Mouse (Mus musculus) intestine, embryonic 14.5 days (tissue): ENCODE results near the gene Tmem116. TPM values are rescaled to one million over a fixed set of nuclear protein-coding genes. Genes with fewer than 3 reads are reported as not detected.

Experiments
- ATAC-seq: fragments of 200-750 bp; cut with Nextera tagmentation; replicated peaks from 2 replicates; pipeline ENCODE4 v1.8.0; 2017; ENCODE audit warnings: low read depth, moderate number of reproducible peaks, moderate TSS enrichment, moderate library complexity; ENCODE audit not compliant: low FRiP score, low TSS enrichment
- DNase-seq: peaks from one replicate; pipeline ENCODE4 v3.0.0-alpha.2; 2018; ENCODE audit warnings: low spot score
- H3K27ac ChIP-seq: fragments of 300-500 bp; sonication (generic); 2 replicates; pipeline ENCODE4 v1.5.1; 2014; ENCODE audit warnings: low read depth, mild to moderate bottlenecking, control low read depth
- H3K27me3 ChIP-seq: fragments of 300-500 bp; sonication (generic); replicated peaks from 2 replicates; pipeline ENCODE4 v1.6.1; 2014; ENCODE audit warnings: low read length, control low read depth; ENCODE audit not compliant: control insufficient read depth, insufficient read depth
- H3K36me3 ChIP-seq: fragments of 300-500 bp; sonication (generic); 2 replicates; pipeline ENCODE4 v1.6.1; 2014; ENCODE audit warnings: low read length, control low read depth; ENCODE audit not compliant: control insufficient read depth, insufficient read depth
- H3K4me1 ChIP-seq: fragments of 300-500 bp; sonication (generic); replicated peaks from 2 replicates; pipeline ENCODE4 v1.6.1; 2014; ENCODE audit warnings: low read length, control low read depth, mixed read lengths; ENCODE audit not compliant: control insufficient read depth, insufficient read depth
- H3K4me2 ChIP-seq: fragments of 300-500 bp; sonication (generic); 2 replicates; pipeline ENCODE4 v1.6.1; 2014; ENCODE audit warnings: low read length
- H3K4me3 ChIP-seq: fragments of 300-500 bp; sonication (generic); 2 replicates; pipeline ENCODE4 v1.5.1; 2014; ENCODE audit warnings: low read depth, low read length, control low read depth, mixed read lengths
- H3K9ac ChIP-seq: fragments of 300-500 bp; sonication (generic); 2 replicates; pipeline ENCODE4 v1.6.1; 2014; ENCODE audit warnings: mild to moderate bottlenecking, low read length
- H3K9me3 ChIP-seq: fragments of 300-500 bp; sonication (generic); 2 replicates; pipeline ENCODE4 v1.6.1; 2016; ENCODE audit warnings: low read length, control low read depth; ENCODE audit not compliant: control insufficient read depth
- WGBS: fragments of 180-500 bp; shearing (Covaris S2); extraction: QIAGEN DNeasy Blood & Tissue Kit; methylation state at CpG from one replicate; pipeline ENCODE4 v1.1.7; 2014; 5-methylcytosine and 5-hydroxymethylcytosine counted together
- polyA plus RNA-seq: library from polyadenylated mRNA; unstranded; fragments of >200 nt; fragmentation: Nextera tagmentation; extraction: Ambion mirVana; gene quantifications from 2 replicates; pipeline ENCODE4 v1.2.1, GENCODE M21; 2014

Tmem116 gene
- polyA plus RNA-seq, 1 experiment from 2014 or later: 1.8 TPM

DNA sequence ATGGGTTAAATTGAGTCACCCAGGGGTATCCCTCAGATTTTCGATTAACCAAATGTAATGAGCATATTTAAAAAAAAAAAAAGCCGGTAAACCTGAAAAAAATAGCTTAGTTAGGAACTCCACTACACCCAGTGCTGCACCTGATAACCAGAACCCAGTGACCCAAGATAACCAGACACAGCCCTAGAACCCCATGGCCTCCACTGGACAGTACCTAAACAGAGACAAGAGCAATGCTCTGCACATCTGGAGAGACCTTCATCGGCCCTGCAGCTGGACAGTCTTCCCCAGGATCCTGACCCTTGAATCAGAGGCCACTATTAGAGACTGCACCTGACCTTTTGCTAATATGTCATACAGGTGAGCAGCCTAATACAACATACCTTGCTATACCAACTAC lies 95.4 kb downstream of the Tmem116 start:
- Histone ChIP-seq H3K9ac (no peak overlapping the region), H3K36me3 (no peaks in the 10 kb centered on the region), H3K4me3 (no peak overlapping the region), H3K27ac (no peak overlapping the region), H3K4me1 (peaks cover 13% of the 10 kb centered on the region), H3K9me3 (no peaks in the 10 kb centered on the region), H3K4me2 (no peak overlapping the region), H3K27me3 (no peaks in the 10 kb centered on the region)
- DNase-seq (no peak), ATAC-seq (no peak)
- 91% methylated on average over 3 of the region's 3 CpGs for WGBS

GRCm38 (mm10) chr5:121549196-121549595 lies 97.5 kb downstream of the Tmem116 start:
- H3K9me3 ChIP-seq: no peaks in the 10 kb centered on the region
- no peak for DNase-seq
- no peak overlapping the region for H3K9ac ChIP-seq
- peaks cover 6% of the 10 kb centered on the region for H3K4me1 ChIP-seq
- H3K4me3 ChIP-seq: no peak overlapping the region
- H3K27me3 ChIP-seq: no peaks in the 10 kb centered on the region
- no peak for ATAC-seq
- 87% methylated on average over 7 of the region's 7 CpGs for WGBS
- no peak overlapping the region for H3K4me2 ChIP-seq
- H3K27ac ChIP-seq: no peak overlapping the region
- H3K36me3 ChIP-seq: no peaks in the 10 kb centered on the region

GRCm38 (mm10) chr5:121562436-121562835 lies 110.7 kb downstream of the Tmem116 start:
- no peak for ATAC-seq
- H3K27ac ChIP-seq: no peak overlapping the region
- no peak for DNase-seq
- no peak overlapping the region for H3K4me2 ChIP-seq
- H3K36me3 ChIP-seq: no peaks in the 10 kb centered on the region
- no peaks in the 10 kb centered on the region for H3K9me3 ChIP-seq
- H3K4me3 ChIP-seq: no peak overlapping the region
- WGBS: 81% methylated on average over 3 of the region's 3 CpGs
- no peaks in the 10 kb centered on the region for H3K27me3 ChIP-seq
- H3K4me1 ChIP-seq: no peaks in the 10 kb centered on the region
- no peak overlapping the region for H3K9ac ChIP-seq

DNA sequence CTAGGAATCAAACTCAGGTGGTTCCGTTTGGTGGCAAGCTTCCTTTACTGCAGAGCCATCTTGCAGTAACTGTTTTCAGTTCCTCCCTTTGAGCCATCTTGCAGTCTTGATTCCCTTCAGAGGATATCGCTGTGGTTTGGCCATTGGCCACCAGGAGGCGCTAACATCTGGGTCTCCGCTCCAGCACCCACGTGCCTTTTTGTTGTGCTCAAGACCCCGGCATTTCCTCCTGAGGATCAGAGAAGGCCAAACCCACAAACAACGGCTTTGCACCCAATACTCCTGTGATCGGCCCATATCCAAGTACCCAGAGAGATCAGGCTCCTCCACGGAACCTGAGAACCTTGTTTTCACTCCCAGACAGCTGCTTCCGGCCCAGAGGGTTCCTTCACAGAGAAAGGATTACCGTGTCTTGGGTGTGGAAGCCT lies 112.8 kb downstream of the Tmem116 start:
- no peak overlapping the region for H3K9ac ChIP-seq
- no peaks in the 10 kb centered on the region for H3K27me3 ChIP-seq
- DNase-seq: peak; percentile 93
- no peak; the same call in 1 of the 2 replicates for ATAC-seq
- H3K27ac ChIP-seq: no peak overlapping the region
- 0 out of 2 replicates have a peak, but pooled peaks cover 12% of the 10 kb centered on the region for H3K36me3 ChIP-seq
- H3K4me3 ChIP-seq: no peak overlapping the region
- WGBS: 13% methylated on average over 11 of the region's 11 CpGs
- H3K4me1 ChIP-seq: no peaks in the 10 kb centered on the region
- H3K4me2 ChIP-seq: peak overlapping the region; percentile 29; the same call in 1 of the 2 replicates
- H3K9me3 ChIP-seq: no peaks in the 10 kb centered on the region

DNA sequence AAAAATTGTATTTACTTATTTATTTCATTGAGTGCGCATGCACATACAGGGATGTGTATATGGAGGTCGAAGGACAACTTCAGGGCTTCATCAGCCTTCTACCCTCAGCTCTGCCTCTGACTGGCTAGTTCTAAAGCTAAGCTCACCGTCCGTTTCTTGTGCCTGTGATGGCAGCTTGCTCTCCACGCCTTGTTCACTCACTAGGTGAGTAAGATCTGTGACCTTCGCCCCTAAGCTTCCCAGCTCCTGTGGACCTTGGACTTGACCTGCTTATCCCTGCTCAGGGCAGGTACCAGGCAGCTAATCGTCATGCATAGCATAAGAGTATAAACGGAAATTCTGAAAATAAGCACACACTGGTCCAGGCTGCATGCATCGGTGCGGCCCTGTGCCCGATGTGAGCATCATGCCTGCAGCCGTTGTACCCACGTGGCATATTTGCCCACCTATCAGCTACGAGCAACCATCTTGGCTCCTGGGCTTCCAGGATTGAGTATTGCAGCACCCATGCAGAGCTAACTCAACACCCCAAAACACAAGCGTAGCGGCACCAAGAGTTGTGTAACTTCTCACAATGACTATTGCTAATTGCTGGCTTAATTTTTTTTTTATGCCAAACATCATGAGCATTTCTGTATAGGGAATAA lies 114.5 kb downstream of the Tmem116 start:
- Histone ChIP-seq H3K4me1 (no peaks in the 10 kb centered on the region), H3K27me3 (no peaks in the 10 kb centered on the region), H3K4me2 (no peak overlapping the region), H3K27ac (no peak overlapping the region), H3K4me3 (no peak overlapping the region), H3K9ac (no peak overlapping the region), H3K9me3 (no peaks in the 10 kb centered on the region), H3K36me3 (peaks cover 25% of the 10 kb centered on the region)
- WGBS: 78% methylated on average over 16 of the region's 16 CpGs
- no peak for DNase-seq
- ATAC-seq: 0 out of 2 replicates have a peak, but pooled peaks have one; percentile 19

DNA sequence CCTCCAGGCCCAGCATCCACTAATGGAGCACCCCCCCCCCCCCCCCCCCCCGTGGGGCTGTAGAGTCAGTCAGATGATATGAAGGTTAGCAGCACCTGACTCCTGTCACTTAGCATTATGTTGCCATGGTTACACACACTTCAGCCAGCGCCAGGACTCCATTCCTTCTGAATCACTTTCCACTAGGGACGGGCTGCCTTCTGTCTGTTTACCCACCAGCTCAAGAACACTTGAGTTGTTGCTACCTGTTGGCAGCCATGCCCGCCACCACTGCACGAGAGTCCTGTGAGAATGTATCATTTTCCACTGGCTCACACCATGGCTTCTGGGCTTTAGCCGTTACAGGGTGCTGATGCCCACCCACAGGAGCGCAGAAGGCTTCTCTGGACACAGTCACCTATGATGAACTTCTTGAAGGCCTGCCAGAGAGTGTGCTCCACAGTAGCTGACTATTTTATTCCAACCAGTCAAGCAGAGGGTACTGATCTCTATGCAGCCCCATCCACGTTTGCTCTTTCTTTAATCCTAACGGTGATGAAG lies 118.3 kb downstream of the Tmem116 start:
- Histone ChIP-seq H3K9me3 (no peaks in the 10 kb centered on the region), H3K9ac (no peak overlapping the region), H3K4me2 (no peak overlapping the region), H3K4me3 (no peak overlapping the region), H3K4me1 (no peaks in the 10 kb centered on the region), H3K36me3 (peaks cover 47% of the 10 kb centered on the region), H3K27ac (no peak overlapping the region), H3K27me3 (no peaks in the 10 kb centered on the region)
- ATAC-seq (no peak), DNase-seq (no peak)
- 67% methylated on average over 9 of the region's 9 CpGs for WGBS

GRCm38 (mm10) chr5:121570787-121571186 lies 119.1 kb downstream of the Tmem116 start:
- H3K9ac ChIP-seq: no peak overlapping the region
- DNase-seq (no peak), ATAC-seq (no peak)
- H3K4me1 ChIP-seq: no peaks in the 10 kb centered on the region
- WGBS: 47% methylated on average over 1 of the region's 1 CpGs
- peaks cover 52% of the 10 kb centered on the region for H3K36me3 ChIP-seq
- H3K4me3 ChIP-seq: no peak overlapping the region
- no peaks in the 10 kb centered on the region for H3K27me3 ChIP-seq
- H3K4me2 ChIP-seq: no peak overlapping the region
- H3K9me3 ChIP-seq: no peaks in the 10 kb centered on the region
- no peak overlapping the region for H3K27ac ChIP-seq
